In the genomic region with DNA sequence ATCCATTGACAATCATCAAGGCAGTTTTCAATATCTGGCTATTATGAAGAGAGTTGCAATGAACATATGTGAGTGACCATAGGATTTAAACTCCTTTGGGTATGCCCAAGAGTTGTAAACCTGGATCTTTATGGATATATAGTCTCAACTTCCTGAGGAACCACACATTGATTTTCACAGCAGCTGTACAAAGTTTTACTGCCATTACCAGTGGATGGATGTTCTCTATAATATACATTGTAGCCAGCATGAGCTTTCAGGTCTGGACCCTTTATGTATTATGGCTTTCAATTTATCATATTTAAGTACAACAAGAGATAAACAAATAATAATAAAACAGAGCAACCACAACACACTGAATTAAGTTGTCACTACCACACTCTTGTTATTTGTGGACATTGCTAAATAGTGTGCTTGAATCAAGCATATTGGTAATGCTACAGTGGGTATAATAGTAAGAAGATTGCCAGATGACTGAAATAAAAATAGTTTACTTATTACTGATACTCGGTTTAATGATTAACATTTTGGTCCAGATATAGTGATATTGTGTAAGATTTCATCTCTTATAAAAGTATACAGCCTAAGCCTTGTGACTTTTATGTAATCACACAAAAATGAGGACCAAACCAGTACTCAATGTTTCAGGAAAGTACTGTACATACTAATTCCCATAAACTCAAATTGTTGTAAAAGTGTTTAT, we compare ENCODE assay signal across 31 mouse cellular contexts. TPM values are rescaled to one million over a fixed set of nuclear protein-coding genes. Genes with fewer than 3 reads are reported as not detected.
DNase-seq lines count a peak whose midpoint lies in the region; ATAC-seq and TF ChIP-seq lines count a peak whose summit lies in the region.
"Had no signal": no experiment of that assay in that cellular context is flagged by ENCODE, and none has a peak within 500 bp of the region (broad histone marks: within the 10 kb centered on the region; RNA-seq: fewer than 3 reads in every experiment).

No protein-coding gene starts in this region.

- TF ChIP-seq CTCF in cerebellum, adult 2 months (IDR thresholded peaks at IDR 0.05; ENCODE audit: borderline replicate concordance, insufficient read depth, low read depth, low read length): no peak

- H3K9ac ChIP-seq in intestine, embryonic 14.5 days (ENCODE audit: low read length): no peak overlapping the region
- no peak overlapping the region for H3K9ac ChIP-seq in intestine, embryonic 16.5 days (ENCODE audit: low read depth, low read length)
- H3K9ac ChIP-seq: embryonic facial prominence, embryonic 13.5 days; embryonic facial prominence, embryonic 15.5 days; forebrain, embryonic 12.5 days had no signal

- peak; percentile 43; the same call in 1 of the 2 replicates for ATAC-seq in intestine, embryonic 14.5 days (replicated peaks; ENCODE audit: low FRiP score, low TSS enrichment, low read depth)
- peak; percentile 96 for ATAC-seq in intestine, embryonic 16.5 days
- ATAC-seq: activated CD4-positive, CD25-positive, alpha-beta regulatory T cell, adult 4 months; CD4-positive, CD25-positive, alpha-beta regulatory T cell, adult 4 months; forebrain, embryonic 14.5 days; forebrain, embryonic 16.5 days; Patski had no signal

- H3K36me3 ChIP-seq in intestine, embryonic 14.5 days (ENCODE audit: control insufficient read depth, insufficient read depth, low read length): no peaks in the 10 kb centered on the region
- H3K36me3 ChIP-seq in intestine, embryonic 16.5 days (ENCODE audit: control insufficient read depth, insufficient read depth, low read length): no peaks in the 10 kb centered on the region
- H3K36me3 ChIP-seq: embryonic facial prominence, embryonic 13.5 days; embryonic facial prominence, embryonic 15.5 days; forebrain, embryonic 10.5 days; forebrain, embryonic 12.5 days; G1E had no signal

- intact Hi-C loops in heart, postnatal 14 days (cut with DNase I): loop anchor here (1.0 kb wide), 1 partner anchor 8 kb away; no protein-coding TSS in a partner anchor

- no peak overlapping the region for H3K4me3 ChIP-seq in intestine, embryonic 14.5 days (ENCODE audit: low read depth, low read length)
- no peak overlapping the region for H3K4me3 ChIP-seq in intestine, embryonic 16.5 days (ENCODE audit: low read length)
- no peak overlapping the region for H3K4me3 ChIP-seq in cerebellum, adult 2 months (replicated peaks; ENCODE audit: insufficient read depth, low read depth, low read length)
- H3K4me3 ChIP-seq: embryonic facial prominence, embryonic 13.5 days; embryonic facial prominence, embryonic 15.5 days; erythroblast, embryonic 14.5 days; forebrain, embryonic 10.5 days; forebrain, embryonic 12.5 days had no signal

- H3K4me2 ChIP-seq in intestine, embryonic 14.5 days (ENCODE audit: low read length): no peak overlapping the region
- H3K4me2 ChIP-seq in intestine, embryonic 16.5 days (ENCODE audit: low read depth, low read length): no peak overlapping the region
- H3K4me2 ChIP-seq: embryonic facial prominence, embryonic 13.5 days; embryonic facial prominence, embryonic 15.5 days; forebrain, embryonic 12.5 days had no signal

- no peak for TF ChIP-seq POLR2A in cerebellum, adult 2 months (IDR thresholded peaks at IDR 0.05; ENCODE audit: borderline replicate concordance, insufficient read depth, low read length)

- no peaks in the 10 kb centered on the region for H3K4me1 ChIP-seq in intestine, embryonic 14.5 days (replicated peaks; ENCODE audit: control insufficient read depth, insufficient read depth, low read length)
- H3K4me1 ChIP-seq in intestine, embryonic 16.5 days (ENCODE audit: control insufficient read depth, insufficient read depth, low read length): no peaks in the 10 kb centered on the region
- H3K4me1 ChIP-seq in cerebellum, adult 2 months (ENCODE audit: control insufficient read depth, insufficient read depth, low read length): no peaks in the 10 kb centered on the region
- H3K4me1 ChIP-seq: embryonic facial prominence, embryonic 13.5 days; embryonic facial prominence, embryonic 15.5 days; forebrain, embryonic 10.5 days; forebrain, embryonic 12.5 days had no signal

- WGBS in intestine, embryonic 14.5 days: 51% methylated on average over 1 of the region's 1 CpGs
- 51% methylated on average over 1 of the region's 1 CpGs for WGBS in intestine, embryonic 16.5 days
- 35% methylated on average over 1 of the region's 1 CpGs for WGBS in cerebellum, adult 2 months

- H3K27me3 ChIP-seq in intestine, embryonic 14.5 days (replicated peaks; ENCODE audit: control insufficient read depth, insufficient read depth, low read length): no peaks in the 10 kb centered on the region
- H3K27me3 ChIP-seq in intestine, embryonic 16.5 days (replicated peaks; ENCODE audit: control insufficient read depth, insufficient read depth, low read length): no peaks in the 10 kb centered on the region
- no peaks in the 10 kb centered on the region for H3K27me3 ChIP-seq in cerebellum, adult 2 months (ENCODE audit: control insufficient read depth, insufficient read depth, low read length)
- H3K27me3 ChIP-seq: CH12.LX; embryonic facial prominence, embryonic 13.5 days; embryonic facial prominence, embryonic 15.5 days; forebrain, embryonic 12.5 days; Patski had no signal

- DNase-seq in A20 (ENCODE audit: low read depth, low spot score): peak; percentile 2
- DNase-seq in intestine, embryonic 14.5 days (ENCODE audit: low spot score): no peak
- no peak for DNase-seq in cerebellum, adult 2 months
- no peak for DNase-seq in right cerebral cortex, postnatal 25 days
- DNase-seq in heart, postnatal 14 days: no peak
- DNase-seq: adrenal gland, adult 8-10 months; adrenal gland, postnatal 14 days; adrenal gland, postnatal 36 days; B cell, adult 2 months; cerebellum, adult 11-12 months; cerebellum, adult 8-10 months; cerebellum, adult 9-11 months; cerebellum, postnatal 14 days; cerebellum, postnatal 36 days; embryo, embryonic 11 days had no signal

- H3K9me3 ChIP-seq in intestine, embryonic 14.5 days (ENCODE audit: control insufficient read depth, low read length): no peaks in the 10 kb centered on the region
- no peaks in the 10 kb centered on the region for H3K9me3 ChIP-seq in intestine, embryonic 16.5 days (ENCODE audit: control insufficient read depth, low read length)
- H3K9me3 ChIP-seq: embryonic facial prominence, embryonic 13.5 days; embryonic facial prominence, embryonic 15.5 days; forebrain, embryonic 12.5 days; G1E had no signal

- H3K27ac ChIP-seq in intestine, embryonic 14.5 days (ENCODE audit: low read depth): no peak overlapping the region
- H3K27ac ChIP-seq in intestine, embryonic 16.5 days (ENCODE audit: low read length): no peak overlapping the region
- no peak overlapping the region for H3K27ac ChIP-seq in cerebellum, adult 2 months (ENCODE audit: insufficient read depth, low read length)
- H3K27ac ChIP-seq: embryonic facial prominence, embryonic 13.5 days; embryonic facial prominence, embryonic 15.5 days; forebrain, embryonic 10.5 days; forebrain, embryonic 12.5 days had no signal

RNA-seq across cellular contexts. Expression of gene Olfr112, which starts 10.2 kb away (rescaled TPM):
- not detected in 2 replicates for polyA plus RNA-seq in intestine, embryonic 14.5 days (2014; fragmentation: Nextera tagmentation; extraction: Ambion mirVana)
- polyA plus RNA-seq in intestine, embryonic 16.5 days (2015; fragmentation: Nextera tagmentation; extraction: Ambion mirVana): not detected in 2 replicates
- not detected in 2 replicates for polyA plus RNA-seq in cerebellum, adult 2 months (2012; rRNA removed)
- total RNA-seq in heart, postnatal 14 days (2021): not detected
- total RNA-seq: adrenal gland, adult 18-20 months; adrenal gland, adult 8-10 months; adrenal gland, postnatal 14 days; adrenal gland, postnatal 36 days; CH12.LX; common myeloid progenitor, adult 5-6 weeks had no signal
- polyA plus RNA-seq: activated CD4-positive, CD25-positive, alpha-beta regulatory T cell, adult 4 months; CD4-positive, CD25-positive, alpha-beta regulatory T cell, adult 4 months; embryonic facial prominence, embryonic 11.5 days; embryonic facial prominence, embryonic 15.5 days; erythroblast, embryonic 14.5 days; forebrain, embryonic 10.5 days; forebrain, embryonic 12.5 days; forebrain, embryonic 14.5 days; forebrain, embryonic 16.5 days; G1E; Patski had no signal

RNA-seq across cellular contexts. Expression of gene Olfr113, which starts 18.4 kb away (rescaled TPM):
- not detected in 2 replicates for polyA plus RNA-seq in intestine, embryonic 14.5 days (2014; fragmentation: Nextera tagmentation; extraction: Ambion mirVana)
- not detected in 2 replicates for polyA plus RNA-seq in intestine, embryonic 16.5 days (2015; fragmentation: Nextera tagmentation; extraction: Ambion mirVana)
- polyA plus RNA-seq in cerebellum, adult 2 months (2012; rRNA removed): not detected in 2 replicates
- total RNA-seq in heart, postnatal 14 days (2021): not detected
- total RNA-seq: adrenal gland, adult 18-20 months; adrenal gland, adult 8-10 months; adrenal gland, postnatal 14 days; adrenal gland, postnatal 36 days; CH12.LX; common myeloid progenitor, adult 5-6 weeks had no signal
- polyA plus RNA-seq: activated CD4-positive, CD25-positive, alpha-beta regulatory T cell, adult 4 months; CD4-positive, CD25-positive, alpha-beta regulatory T cell, adult 4 months; embryonic facial prominence, embryonic 11.5 days; embryonic facial prominence, embryonic 13.5 days; embryonic facial prominence, embryonic 15.5 days; erythroblast, embryonic 14.5 days; forebrain, embryonic 10.5 days; forebrain, embryonic 12.5 days; forebrain, embryonic 14.5 days; forebrain, embryonic 16.5 days; G1E; Patski had no signal

RNA-seq across cellular contexts. Expression of gene Olfr114, which starts 33.5 kb away (rescaled TPM):
- not detected in 2 replicates for polyA plus RNA-seq in intestine, embryonic 14.5 days (2014; fragmentation: Nextera tagmentation; extraction: Ambion mirVana)
- polyA plus RNA-seq in intestine, embryonic 16.5 days (2015; fragmentation: Nextera tagmentation; extraction: Ambion mirVana): not detected in 2 replicates
- not detected in 2 replicates for polyA plus RNA-seq in cerebellum, adult 2 months (2012; rRNA removed)
- total RNA-seq in heart, postnatal 14 days (2021): not detected
- total RNA-seq: adrenal gland, adult 18-20 months; adrenal gland, adult 8-10 months; adrenal gland, postnatal 14 days; adrenal gland, postnatal 36 days; CH12.LX; common myeloid progenitor, adult 5-6 weeks; G1E had no signal
- polyA plus RNA-seq: activated CD4-positive, CD25-positive, alpha-beta regulatory T cell, adult 4 months; CD4-positive, CD25-positive, alpha-beta regulatory T cell, adult 4 months; embryonic facial prominence, embryonic 11.5 days; embryonic facial prominence, embryonic 13.5 days; embryonic facial prominence, embryonic 15.5 days; erythroblast, embryonic 14.5 days; forebrain, embryonic 10.5 days; forebrain, embryonic 12.5 days; forebrain, embryonic 14.5 days; forebrain, embryonic 16.5 days; G1E; Patski had no signal

RNA-seq across cellular contexts. Expression of gene Olfr111, which starts 51.2 kb away (rescaled TPM):
- not detected in 2 replicates for polyA plus RNA-seq in intestine, embryonic 14.5 days (2014; fragmentation: Nextera tagmentation; extraction: Ambion mirVana)
- not detected in 2 replicates for polyA plus RNA-seq in intestine, embryonic 16.5 days (2015; fragmentation: Nextera tagmentation; extraction: Ambion mirVana)
- polyA plus RNA-seq in cerebellum, adult 2 months (2012; rRNA removed): 0.10 TPM in 1 of 2 replicates, not detected in the other
- not detected for total RNA-seq in heart, postnatal 14 days (2021)
- total RNA-seq: adrenal gland, postnatal 14 days; adrenal gland, postnatal 36 days; CH12.LX; common myeloid progenitor, adult 5-6 weeks; G1E had no signal
- polyA plus RNA-seq: activated CD4-positive, CD25-positive, alpha-beta regulatory T cell, adult 4 months; CD4-positive, CD25-positive, alpha-beta regulatory T cell, adult 4 months; embryonic facial prominence, embryonic 11.5 days; embryonic facial prominence, embryonic 13.5 days; embryonic facial prominence, embryonic 15.5 days; erythroblast, embryonic 14.5 days; forebrain, embryonic 10.5 days; forebrain, embryonic 12.5 days; forebrain, embryonic 14.5 days; forebrain, embryonic 16.5 days; G1E; Patski had no signal
